Mouse (Mus musculus): ENCODE data around the gene Nrde2. TPM values are rescaled to one million over a fixed set of nuclear protein-coding genes. Genes with fewer than 3 reads are reported as not detected.

Gene Nrde2
- total RNA-seq, 2 experiments from 2014 or later: 7.5 to 7.8 TPM

Other genes with a start within 250 kb of the Nrde2 start
- gene Kcnk13, start 195.2 kb downstream of the Nrde2 start, total RNA-seq (2021): under 1 TPM in 1 of 2 experiments, not detected in 1; 0.07 TPM
- gene Psmc1, start 49.5 kb downstream of the Nrde2 start, total RNA-seq (2021): 100 to 1,000 TPM; 140 to 164 TPM
- 100 to 1,000 TPM; 568 to 588 TPM for gene Calm1, start 39.8 kb upstream of the Nrde2 start, total RNA-seq (2021)